Mouse (Mus musculus) E14TG2a.4 (cell line): ENCODE measurements around the gene Serpina6.

Experiments used
- CTCF ChIP-seq: conservative IDR thresholded peaks from 2 replicates; pipeline ENCODE4 v1.5.1; 2014; ENCODE audit warnings: low read length
- NANOG ChIP-seq: IDR thresholded peaks from 2 replicates; pipeline ENCODE4 v1.6.1; 2014; ENCODE audit warnings: borderline replicate concordance, low read length, mixed read lengths

GRCm38 (mm10) chr12:103676039-103676438 is 19.0 kb upstream of the Serpina6 start, which contains the start of gene Serpina16:
- TF ChIP-seq CTCF: no peak
- TF ChIP-seq NANOG: no peak
